Mouse (Mus musculus): ENCODE data around the gene Szrd1. TPM values are rescaled to one million over a fixed set of nuclear protein-coding genes. Genes with fewer than 3 reads are reported as not detected.
A peak's percentile ranks its signal among the peaks of the same experiment; 100 is the strongest.
"Not testable (repeated sequence)": the region's sequence is repeated elsewhere in the genome, so short reads cannot be mapped to it uniquely, and the experiment has no call there.

Gene Szrd1
- polyA plus RNA-seq, 1 experiment from 2014 or later = 24.7 TPM

DNA sequence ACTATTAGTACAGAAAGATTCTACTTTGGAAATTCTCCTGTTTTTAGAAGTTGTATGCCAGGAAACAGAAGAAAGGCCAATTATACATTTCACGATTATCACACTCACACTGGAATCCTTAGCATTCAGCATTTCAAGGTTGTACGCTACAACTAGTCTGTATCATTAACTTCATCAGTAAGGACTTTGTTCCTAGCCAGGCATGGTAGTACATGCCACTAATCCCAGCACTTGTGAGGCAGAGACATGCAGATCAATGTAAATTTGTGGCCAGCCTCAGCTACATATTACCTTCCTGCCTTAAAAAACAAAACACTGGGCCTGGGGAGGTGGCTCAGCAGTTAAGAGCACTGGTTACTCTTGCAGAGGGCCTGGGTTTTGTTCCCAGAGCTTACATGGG lies 19.0 kb upstream of the Szrd1 start:
- Histone ChIP-seq H3K4me2 (peak overlapping the region; percentile 52), H3K4me3 (ENCODE audit: low read depth, low read length) (no peak overlapping the region), H3K27me3 (replicated peaks; ENCODE audit: control insufficient read depth, insufficient read depth, low read length) (no peaks in the 10 kb centered on the region), H3K9me3 (ENCODE audit: control insufficient read depth, low read length) (no peaks in the 10 kb centered on the region), H3K36me3 (ENCODE audit: control insufficient read depth, insufficient read depth, low read length) (no peaks in the 10 kb centered on the region), H3K4me1 (replicated peaks; ENCODE audit: control insufficient read depth, insufficient read depth, low read length) (peaks cover 64% of the 10 kb centered on the region), H3K27ac (ENCODE audit: low read depth, low read length) (0 out of 2 replicates have a peak overlapping the region, but pooled peaks have one; percentile 47), H3K9ac (ENCODE audit: low read depth, low read length) (0 out of 2 replicates have a peak overlapping the region, but pooled peaks have one; percentile 28)
- no peak for ATAC-seq (replicated peaks; ENCODE audit: low FRiP score)
- DNase-seq (ENCODE audit: low spot score) = no peak
- 84% methylated on average over 2 of the region's 2 CpGs for WGBS

DNA sequence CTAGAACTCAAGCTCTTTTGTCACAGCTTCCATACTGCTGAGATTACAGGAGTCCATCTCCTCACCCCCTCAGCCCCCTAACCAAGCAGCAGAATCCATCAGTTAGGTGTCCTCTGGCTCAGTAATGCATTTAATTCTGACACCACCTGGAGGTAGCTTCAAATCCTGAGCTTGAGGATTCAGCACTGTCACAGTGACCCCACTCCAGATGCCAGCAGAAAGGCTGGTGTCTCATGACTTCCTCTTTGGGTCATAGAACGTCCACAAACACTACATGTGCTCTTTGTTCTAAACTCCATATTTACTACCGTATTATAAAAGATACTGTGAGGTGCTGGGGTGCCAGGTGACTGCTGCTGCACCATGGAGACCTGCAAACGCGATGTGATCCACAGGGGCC lies 17.9 kb upstream of the Szrd1 start:
- H3K4me3 ChIP-seq (ENCODE audit: low read depth, low read length) = no peak overlapping the region
- no peak for ATAC-seq (replicated peaks; ENCODE audit: low FRiP score)
- H3K27ac ChIP-seq (ENCODE audit: low read depth, low read length) = no peak overlapping the region

GRCm38 (mm10) chr4:141149116-141149515 lies 9.5 kb upstream of the Szrd1 start:
- WGBS = 36% methylated on average over 7 of the region's 7 CpGs
- H3K9ac ChIP-seq (ENCODE audit: low read depth, low read length) = peak overlapping the region; percentile 98

More for the DNA sequence above, 17.9 kb upstream of the Szrd1 start:
- H3K27me3 ChIP-seq (replicated peaks; ENCODE audit: control insufficient read depth, insufficient read depth, low read length) = no peaks in the 10 kb centered on the region
- 76% methylated on average over 4 of the region's 4 CpGs for WGBS
- H3K4me1 ChIP-seq (replicated peaks; ENCODE audit: control insufficient read depth, insufficient read depth, low read length) = peaks cover 57% of the 10 kb centered on the region
- no peak for DNase-seq (ENCODE audit: low spot score)
- H3K9me3 ChIP-seq (ENCODE audit: control insufficient read depth, low read length) = no peaks in the 10 kb centered on the region
- H3K36me3 ChIP-seq (ENCODE audit: control insufficient read depth, insufficient read depth, low read length) = no peaks in the 10 kb centered on the region
- peak overlapping the region; percentile 32; the same call in 1 of the 2 replicates for H3K9ac ChIP-seq (ENCODE audit: low read depth, low read length)
- H3K4me2 ChIP-seq = no peak overlapping the region

DNA sequence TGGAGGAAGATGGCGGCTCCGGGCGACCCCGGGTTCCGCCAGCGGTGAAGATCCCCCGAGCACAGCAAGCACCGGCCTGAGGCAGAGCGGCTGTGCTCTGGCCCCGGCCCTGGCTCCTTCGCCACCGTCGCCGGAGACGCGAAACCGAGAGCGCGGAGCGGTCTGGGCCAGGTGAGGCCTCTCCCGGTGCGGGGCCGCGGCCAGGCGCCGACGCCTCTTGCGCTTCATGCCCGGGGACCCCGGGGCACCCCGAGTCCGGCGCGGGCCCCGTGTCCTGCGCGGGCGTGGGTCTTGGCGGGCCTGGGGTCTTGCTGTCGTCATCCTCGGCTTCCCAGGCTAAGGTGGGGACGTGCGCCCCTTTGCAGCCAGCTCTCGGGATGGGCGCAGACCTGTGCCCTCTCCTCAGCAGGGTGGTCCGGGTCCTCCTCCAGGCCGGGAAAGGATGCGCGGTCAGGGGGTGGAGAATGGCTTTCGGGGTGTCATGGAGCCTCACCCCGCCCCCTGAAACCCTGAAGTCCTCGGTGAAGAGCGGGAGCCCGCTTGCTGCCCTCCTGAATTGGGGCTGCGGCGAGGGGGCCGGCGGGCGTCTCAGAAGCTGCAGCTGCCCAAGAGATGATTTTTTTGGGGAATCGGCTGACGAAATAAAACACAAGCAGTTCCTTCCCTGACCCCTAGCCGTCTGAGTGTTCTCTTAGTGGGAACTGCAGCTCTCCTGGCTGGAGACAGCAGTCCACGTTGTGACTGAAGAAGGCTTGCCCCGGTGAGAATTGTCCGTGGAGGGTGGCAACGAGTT lies 8.6 kb upstream of the Szrd1 start:
- peak; percentile 70 for ATAC-seq (replicated peaks; ENCODE audit: low FRiP score)
- H3K4me2 ChIP-seq = peak overlapping the region; percentile 93
- peak; percentile 67 for DNase-seq (ENCODE audit: low spot score)
- peak overlapping the region; percentile 100 for H3K4me3 ChIP-seq (ENCODE audit: low read depth, low read length)
- H3K27ac ChIP-seq (ENCODE audit: low read depth, low read length) = peak overlapping the region; percentile 83
- peak overlapping the region; percentile 98 for H3K9ac ChIP-seq (ENCODE audit: low read depth, low read length)
- no peaks in the 10 kb centered on the region for H3K36me3 ChIP-seq (ENCODE audit: control insufficient read depth, insufficient read depth, low read length)
- H3K27me3 ChIP-seq (replicated peaks; ENCODE audit: control insufficient read depth, insufficient read depth, low read length) = no peaks in the 10 kb centered on the region
- peaks cover 23% of the 10 kb centered on the region for H3K4me1 ChIP-seq (replicated peaks; ENCODE audit: control insufficient read depth, insufficient read depth, low read length)
- under 1% methylated on average over 65 of the region's 66 CpGs for WGBS
- H3K9me3 ChIP-seq (ENCODE audit: control insufficient read depth, low read length) = no peaks in the 10 kb centered on the region

More at GRCm38 (mm10) chr4:141149116-141149515, 9.5 kb upstream of the Szrd1 start:
- Histone ChIP-seq H3K4me1 (replicated peaks; ENCODE audit: control insufficient read depth, insufficient read depth, low read length) (peaks cover 23% of the 10 kb centered on the region), H3K36me3 (ENCODE audit: control insufficient read depth, insufficient read depth, low read length) (no peaks in the 10 kb centered on the region), H3K27ac (ENCODE audit: low read depth, low read length) (no peak overlapping the region), H3K27me3 (replicated peaks; ENCODE audit: control insufficient read depth, insufficient read depth, low read length) (no peaks in the 10 kb centered on the region), H3K9me3 (ENCODE audit: control insufficient read depth, low read length) (no peaks in the 10 kb centered on the region), H3K4me2 (peak overlapping the region; percentile 93), H3K4me3 (ENCODE audit: low read depth, low read length) (peak overlapping the region; percentile 100)
- ATAC-seq (replicated peaks; ENCODE audit: low FRiP score) (no peak), DNase-seq (ENCODE audit: low spot score) (no peak)

DNA sequence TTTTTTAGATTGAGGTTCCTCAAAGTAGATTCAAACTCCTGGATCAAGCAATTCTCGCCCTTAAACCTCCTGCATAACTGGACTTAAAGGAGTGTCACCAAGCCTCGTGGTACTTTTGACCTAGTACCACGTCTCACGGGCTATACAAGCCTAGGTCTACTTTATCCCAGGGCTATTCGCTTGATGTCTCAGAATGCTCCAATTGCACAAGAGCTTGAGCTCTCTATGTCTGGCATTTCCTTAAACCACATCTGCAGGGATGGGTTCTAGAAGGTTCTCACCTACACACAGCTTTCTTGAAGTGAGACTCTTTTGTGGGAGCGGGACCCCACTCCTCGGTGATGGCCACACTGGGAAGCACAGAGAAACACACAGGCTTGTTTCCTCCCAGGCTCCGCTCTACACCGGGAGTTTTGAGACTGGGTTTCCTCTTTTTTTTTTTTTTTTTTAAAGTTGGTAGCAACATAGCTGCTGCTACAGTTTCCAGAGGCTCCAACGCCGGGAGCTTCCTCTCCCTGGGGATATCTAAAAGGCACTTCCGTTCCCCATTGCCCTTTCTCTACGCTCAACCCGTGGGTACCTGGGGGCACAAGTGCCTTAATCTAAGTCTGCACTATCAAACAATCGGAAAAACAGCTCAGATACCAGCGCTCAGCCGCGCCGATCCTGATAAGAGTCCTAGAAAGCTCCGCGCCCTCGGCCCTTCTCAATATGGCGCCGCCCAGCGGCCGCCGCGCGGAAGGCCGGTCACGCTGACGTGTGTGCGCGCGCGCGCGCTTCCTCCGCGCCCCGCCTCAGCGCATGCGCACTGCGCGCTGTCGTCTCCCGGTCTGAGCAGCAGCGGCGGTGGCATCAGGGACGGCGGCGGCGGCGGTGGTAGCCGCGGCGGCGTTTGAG lies 7.8 kb upstream of the Szrd1 start, which contains the start of gene Fbxo42:
Fbxo42 (plus strand) TSS at position 802 of the 897 bp plus-strand sequence.
- Histone ChIP-seq H3K27ac (ENCODE audit: low read depth, low read length) (peak within 1 kb of the TSS; percentile 83), H3K4me1 (replicated peaks; ENCODE audit: control insufficient read depth, insufficient read depth, low read length) (peaks cover 23% of the 10 kb centered on the region), H3K4me2 (peak within 1 kb of the TSS; percentile 93), H3K27me3 (replicated peaks; ENCODE audit: control insufficient read depth, insufficient read depth, low read length) (no peaks in the 10 kb centered on the region), H3K36me3 (ENCODE audit: control insufficient read depth, insufficient read depth, low read length) (no peaks in the 10 kb centered on the region), H3K9ac (ENCODE audit: low read depth, low read length) (peak within 1 kb of the TSS; percentile 98), H3K9me3 (ENCODE audit: control insufficient read depth, low read length) (no peaks in the 10 kb centered on the region), H3K4me3 (ENCODE audit: low read depth, low read length) (peak within 1 kb of the TSS; percentile 100)
- ATAC-seq (replicated peaks; ENCODE audit: low FRiP score) (peak; percentile 86), DNase-seq (ENCODE audit: low spot score) (peak; percentile 96)
- 7% methylated on average over 58 of the region's 58 CpGs for WGBS

DNA sequence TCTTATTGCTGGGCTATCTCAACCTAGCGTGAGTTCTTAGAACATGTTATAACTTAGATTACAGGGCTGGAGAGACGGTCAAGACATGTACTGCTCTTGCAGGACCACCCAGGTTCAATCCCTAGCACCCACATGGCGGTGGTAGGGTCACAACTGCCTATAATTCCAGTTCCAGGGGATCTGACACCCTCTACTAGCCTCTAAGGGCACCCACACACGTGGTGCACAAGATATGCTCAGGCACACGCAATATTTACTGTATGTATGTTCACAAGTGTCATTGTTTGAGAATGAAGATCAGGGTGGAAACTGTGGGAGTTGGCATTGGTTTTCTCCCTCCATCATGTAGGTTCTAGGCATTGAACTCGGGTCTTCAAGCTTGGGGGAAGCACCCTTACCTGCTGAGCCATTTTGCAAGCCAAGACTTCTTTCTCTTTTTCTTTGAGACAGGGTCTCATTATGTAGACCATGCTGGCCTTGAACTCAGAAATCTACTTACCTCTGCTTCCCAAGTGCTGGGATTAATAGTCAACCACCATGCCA lies 7.0 kb upstream of the Szrd1 start:
- ATAC-seq (replicated peaks; ENCODE audit: low FRiP score) = no peak
- Histone ChIP-seq H3K27me3 (replicated peaks; ENCODE audit: control insufficient read depth, insufficient read depth, low read length) (no peaks in the 10 kb centered on the region), H3K9ac (ENCODE audit: low read depth, low read length) (no peak overlapping the region), H3K27ac (ENCODE audit: low read depth, low read length) (no peak overlapping the region; the same call in 1 of the 2 replicates), H3K4me2 (peak overlapping the region; percentile 93), H3K9me3 (ENCODE audit: control insufficient read depth, low read length) (no peaks in the 10 kb centered on the region), H3K36me3 (ENCODE audit: control insufficient read depth, insufficient read depth, low read length) (no peaks in the 10 kb centered on the region), H3K4me1 (replicated peaks; ENCODE audit: control insufficient read depth, insufficient read depth, low read length) (peaks cover 23% of the 10 kb centered on the region), H3K4me3 (ENCODE audit: low read depth, low read length) (no peak overlapping the region)
- 89% methylated on average over 6 of the region's 6 CpGs for WGBS
- no peak for DNase-seq (ENCODE audit: low spot score)

GRCm38 (mm10) chr4:141145124-141145523 lies 5.5 kb upstream of the Szrd1 start:
- H3K4me2 ChIP-seq; H3K27ac ChIP-seq (ENCODE audit: low read depth, low read length); H3K4me3 ChIP-seq (ENCODE audit: low read depth, low read length); DNase-seq (ENCODE audit: low spot score); H3K36me3 ChIP-seq (ENCODE audit: control insufficient read depth, insufficient read depth, low read length); H3K27me3 ChIP-seq (replicated peaks; ENCODE audit: control insufficient read depth, insufficient read depth, low read length); H3K9ac ChIP-seq (ENCODE audit: low read depth, low read length); ATAC-seq (replicated peaks; ENCODE audit: low FRiP score); H3K9me3 ChIP-seq (ENCODE audit: control insufficient read depth, low read length): not testable (repeated sequence)
- 72% methylated on average over 9 of the region's 16 CpGs for WGBS
- peaks cover 23% of the 10 kb centered on the region for H3K4me1 ChIP-seq (replicated peaks; ENCODE audit: control insufficient read depth, insufficient read depth, low read length)

GRCm38 (mm10) chr4:141142285-141142811 lies 2.8 kb upstream of the Szrd1 start:
- Histone ChIP-seq H3K4me3 (ENCODE audit: low read depth, low read length) (no peak overlapping the region), H3K27me3 (replicated peaks; ENCODE audit: control insufficient read depth, insufficient read depth, low read length) (no peaks in the 10 kb centered on the region), H3K9ac (ENCODE audit: low read depth, low read length) (no peak overlapping the region), H3K9me3 (ENCODE audit: control insufficient read depth, low read length) (no peaks in the 10 kb centered on the region), H3K36me3 (ENCODE audit: control insufficient read depth, insufficient read depth, low read length) (no peaks in the 10 kb centered on the region), H3K4me2 (peak overlapping the region; percentile 44), H3K27ac (ENCODE audit: low read depth, low read length) (no peak overlapping the region), H3K4me1 (replicated peaks; ENCODE audit: control insufficient read depth, insufficient read depth, low read length) (peaks cover 16% of the 10 kb centered on the region)
- WGBS = 30% methylated on average over 9 of the region's 9 CpGs
- DNase-seq (ENCODE audit: low spot score) (peak; percentile 66), ATAC-seq (replicated peaks; ENCODE audit: low FRiP score) (no peak)

Measured in liver, embryonic 11.5 days (tissue).